Mouse (Mus musculus) left cerebral cortex, postnatal 10 days (tissue): ENCODE results near the gene Dnmt3l. TPM values are rescaled to one million over a fixed set of nuclear protein-coding genes. Genes with fewer than 3 reads are reported as not detected.
"Not testable (repeated sequence)": the region's sequence is repeated elsewhere in the genome, so short reads cannot be mapped to it uniquely, and the experiment has no call there.

Experiments
- DNase-seq, 2 experiments: peaks; one replicate each; pipeline ENCODE4 v3.0.0; 2021 to 2022; ENCODE audit warnings: low spot score in 2 of 2, mixed read lengths in 1 of 2; ENCODE audit errors: extremely low spot score in 1 of 2
- intact Hi-C: fragments of 180-260 bp; cut with DNase I; formaldehyde crosslinking; loops from one replicate; pipeline ENCODE4 v1.15.1; 2025
- total RNA-seq, 2 experiments: library from RNA; stranded (reverse); gene quantifications; 2 replicates each; pipeline ENCODE4 v1.2.3; 2021

The Dnmt3l gene
- total RNA-seq, 2 experiments from 2014 or later = 0.81 TPM; not detected in 1

- DNase-seq = no peak
- intact Hi-C loops = no loop called here
Measured at GRCm38 (mm10) chr10:78074151-78074550, 32.4 kb downstream of the Dnmt3l start.

DNA sequence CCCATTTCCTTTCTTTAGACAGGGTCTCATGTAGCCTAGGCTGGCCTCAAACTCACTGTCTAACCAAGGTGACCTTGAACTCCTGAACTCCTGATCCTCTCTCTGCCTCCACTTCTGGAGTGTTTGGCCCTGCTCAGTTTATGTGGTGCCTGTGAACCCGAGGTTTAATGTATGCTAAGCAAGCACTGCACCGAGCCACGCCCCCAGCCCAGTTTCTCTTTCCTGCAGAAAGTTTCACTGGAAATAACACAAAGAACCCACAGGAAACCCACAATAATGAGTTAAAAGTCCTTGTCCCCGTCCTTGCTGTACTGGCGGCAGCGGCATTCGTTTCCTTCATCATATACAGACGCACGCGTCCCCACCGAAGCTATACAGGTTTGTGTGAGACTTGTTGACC, 33.2 kb downstream of the Dnmt3l start:
- intact Hi-C loops = no loop called here
- no peak for DNase-seq

- DNase-seq = no peak
- intact Hi-C loops = no loop called here
Measured at GRCm38 (mm10) chr10:78077862-78078261, 36.1 kb downstream of the Dnmt3l start.

DNA sequence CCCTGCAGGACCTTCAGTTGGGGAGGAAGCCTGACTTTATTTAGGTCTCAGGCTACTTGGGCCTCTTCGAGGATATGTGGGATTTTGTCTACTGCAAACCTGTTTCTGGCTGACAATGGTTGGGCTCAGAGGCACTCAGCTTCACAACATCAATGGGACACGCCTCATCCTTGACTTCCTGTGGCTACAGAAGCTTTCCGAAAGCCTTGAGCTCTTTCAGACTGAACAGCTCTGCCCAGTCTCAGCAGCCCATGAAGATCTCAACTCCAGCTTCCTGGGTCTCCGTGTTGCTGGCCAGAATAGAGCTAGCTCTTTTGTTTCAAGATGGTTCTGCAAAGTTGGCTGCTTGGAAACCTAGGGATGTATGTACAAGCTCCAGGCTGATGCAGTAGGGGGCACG, 36.5 kb downstream of the Dnmt3l start:
- intact Hi-C loops = no loop called here
- DNase-seq = no peak

DNA sequence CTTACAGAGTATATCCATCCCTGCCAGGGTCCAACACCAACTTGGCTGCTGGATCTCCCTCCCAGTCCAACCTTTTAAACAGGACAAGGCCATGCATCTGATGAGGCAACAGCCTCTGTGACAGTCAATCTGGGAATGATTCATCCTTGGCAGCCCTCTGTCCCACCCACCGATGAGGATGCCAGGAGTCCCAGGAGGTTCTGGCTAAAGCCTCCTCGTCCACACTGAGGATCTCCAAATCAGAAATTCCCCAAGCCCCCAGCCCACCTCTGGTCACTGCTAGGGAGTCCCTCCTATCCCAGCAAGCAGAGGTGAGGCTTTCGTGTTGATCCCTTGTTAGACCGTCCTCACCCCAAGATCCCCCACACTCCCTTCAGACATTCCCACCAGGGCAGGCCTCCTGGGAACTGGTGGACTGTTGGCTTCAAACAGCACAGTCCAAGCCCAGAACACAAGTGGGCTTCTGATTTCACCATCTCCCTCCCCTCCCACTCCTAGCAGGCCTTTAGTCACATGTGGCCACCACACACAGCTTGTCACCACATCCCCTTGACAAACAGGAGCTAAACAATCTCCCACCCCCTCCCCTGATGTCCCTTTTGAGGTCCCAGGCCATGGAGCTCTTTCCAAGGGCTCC, 38.3 kb downstream of the Dnmt3l start:
- no peak for DNase-seq
- intact Hi-C loops = no loop called here

DNA sequence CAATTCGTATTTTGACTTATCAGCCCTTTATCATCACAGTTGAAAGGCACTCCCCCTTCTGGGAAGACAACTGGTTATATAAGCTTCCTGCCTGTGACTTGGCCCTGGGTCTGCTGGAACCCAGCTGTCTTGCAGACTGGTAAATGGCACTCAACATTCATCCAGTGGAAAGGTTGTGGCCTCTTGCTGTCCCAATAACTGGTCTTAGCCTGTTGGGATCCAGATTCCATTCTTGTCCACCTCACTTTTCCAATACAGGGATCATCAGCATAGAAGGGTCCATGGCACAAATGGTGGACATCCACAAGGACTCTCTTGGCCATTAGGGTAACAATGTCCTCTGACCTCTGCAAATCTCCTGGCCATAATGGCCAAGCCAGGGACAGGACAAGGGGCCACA, 42.3 kb downstream of the Dnmt3l start:
- intact Hi-C loops = no loop called here
- no peak for DNase-seq

DNA sequence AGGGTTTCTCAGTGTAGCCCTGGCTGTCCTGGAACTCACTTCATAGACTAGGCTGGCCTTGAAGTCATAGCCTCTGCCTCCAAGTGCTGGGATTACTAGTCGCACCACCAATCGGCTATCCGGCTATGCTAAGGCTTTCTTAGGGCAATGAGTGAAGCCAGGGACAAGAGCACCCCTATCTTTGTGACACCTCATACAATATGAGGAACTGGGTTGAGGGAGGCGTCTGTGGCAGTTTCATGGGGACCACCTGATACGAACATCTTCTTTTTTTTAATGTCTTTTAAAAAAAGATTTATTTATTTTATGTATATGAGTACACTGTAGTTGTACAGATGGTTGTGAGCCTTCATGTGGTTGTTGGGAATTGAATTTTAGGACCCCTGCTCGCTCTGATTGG, 44.0 kb downstream of the Dnmt3l start:
- intact Hi-C loops = no loop called here
- no peak for DNase-seq

- intact Hi-C loops = no loop called here
- DNase-seq = no peak
Measured at GRCm38 (mm10) chr10:78086444-78087061, 44.8 kb downstream of the Dnmt3l start.

- peak in 1 of 2 experiments; percentile 9 for DNase-seq
- intact Hi-C loops = no loop called here
Measured at GRCm38 (mm10) chr10:78087101-78087511, 45.4 kb downstream of the Dnmt3l start.

GRCm38 (mm10) chr10:78090246-78090645, 48.5 kb downstream of the Dnmt3l start:
- intact Hi-C loops = no loop called here

GRCm38 (mm10) chr10:78090706-78091491, 49.2 kb downstream of the Dnmt3l start:
- no peak for DNase-seq
- intact Hi-C loops = no loop called here

More at GRCm38 (mm10) chr10:78090246-78090645, 48.5 kb downstream of the Dnmt3l start:
- no peak for DNase-seq

DNA sequence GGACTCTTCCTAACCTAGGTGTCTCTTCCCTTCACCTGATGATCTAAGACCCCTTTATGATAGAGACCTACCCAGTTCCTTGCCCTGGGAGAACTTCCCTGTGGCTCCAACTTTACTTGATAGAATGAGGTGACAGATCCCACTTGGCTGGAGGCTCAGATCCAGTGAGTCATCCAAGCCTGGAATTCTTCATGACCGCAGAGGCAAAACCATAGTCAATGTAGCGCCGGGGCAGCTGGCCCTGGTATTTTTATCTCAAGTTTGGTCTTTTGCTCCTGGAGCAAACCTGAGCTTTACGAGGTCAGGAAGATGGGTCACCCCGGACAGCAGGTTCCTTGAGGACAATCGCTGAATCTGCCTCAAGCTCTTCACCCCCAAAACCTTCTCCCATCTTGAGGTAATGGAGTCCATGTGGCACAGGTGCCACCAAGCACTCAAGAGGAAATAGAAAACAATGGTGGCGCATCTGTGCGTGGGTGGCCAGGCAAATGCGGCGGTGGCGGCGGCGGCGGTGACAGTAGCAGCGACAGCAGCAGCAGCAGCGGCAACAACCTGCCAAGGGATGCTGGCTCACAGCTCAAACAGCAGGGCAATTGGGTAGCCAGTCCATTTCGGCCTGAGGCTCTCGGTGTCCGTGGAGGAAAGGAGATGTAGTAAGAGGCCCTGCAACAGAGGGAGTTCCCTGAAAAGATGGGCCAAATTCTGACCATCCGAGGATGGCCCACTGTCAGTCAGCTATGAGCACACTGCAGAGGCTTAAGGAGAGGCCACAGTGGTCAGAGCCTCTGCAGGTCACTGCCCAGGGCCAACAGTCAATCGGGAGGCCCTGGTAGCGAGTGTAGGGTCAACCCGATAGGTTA, 50.3 kb downstream of the Dnmt3l start:
- intact Hi-C loops = no loop called here
- DNase-seq = no peak

DNA sequence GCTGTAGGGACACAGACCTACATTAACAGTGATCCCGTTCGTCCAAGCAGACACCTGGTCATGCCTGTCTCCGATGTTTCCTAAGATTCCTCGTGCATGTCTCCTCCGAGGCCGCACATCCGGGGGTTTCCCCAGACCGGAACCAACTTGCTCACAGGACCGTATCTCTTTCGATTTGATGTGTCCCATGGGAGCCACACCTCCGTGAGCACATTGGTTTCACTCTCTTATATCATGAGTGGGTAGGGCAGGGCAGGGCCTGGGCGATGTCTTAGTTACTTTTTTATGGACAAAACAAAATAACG, 50.9 kb downstream of the Dnmt3l start:
- no peak for DNase-seq
- intact Hi-C loops = no loop called here

GRCm38 (mm10) chr10:78095221-78095620, 53.5 kb downstream of the Dnmt3l start:
- intact Hi-C loops = no loop called here

DNA sequence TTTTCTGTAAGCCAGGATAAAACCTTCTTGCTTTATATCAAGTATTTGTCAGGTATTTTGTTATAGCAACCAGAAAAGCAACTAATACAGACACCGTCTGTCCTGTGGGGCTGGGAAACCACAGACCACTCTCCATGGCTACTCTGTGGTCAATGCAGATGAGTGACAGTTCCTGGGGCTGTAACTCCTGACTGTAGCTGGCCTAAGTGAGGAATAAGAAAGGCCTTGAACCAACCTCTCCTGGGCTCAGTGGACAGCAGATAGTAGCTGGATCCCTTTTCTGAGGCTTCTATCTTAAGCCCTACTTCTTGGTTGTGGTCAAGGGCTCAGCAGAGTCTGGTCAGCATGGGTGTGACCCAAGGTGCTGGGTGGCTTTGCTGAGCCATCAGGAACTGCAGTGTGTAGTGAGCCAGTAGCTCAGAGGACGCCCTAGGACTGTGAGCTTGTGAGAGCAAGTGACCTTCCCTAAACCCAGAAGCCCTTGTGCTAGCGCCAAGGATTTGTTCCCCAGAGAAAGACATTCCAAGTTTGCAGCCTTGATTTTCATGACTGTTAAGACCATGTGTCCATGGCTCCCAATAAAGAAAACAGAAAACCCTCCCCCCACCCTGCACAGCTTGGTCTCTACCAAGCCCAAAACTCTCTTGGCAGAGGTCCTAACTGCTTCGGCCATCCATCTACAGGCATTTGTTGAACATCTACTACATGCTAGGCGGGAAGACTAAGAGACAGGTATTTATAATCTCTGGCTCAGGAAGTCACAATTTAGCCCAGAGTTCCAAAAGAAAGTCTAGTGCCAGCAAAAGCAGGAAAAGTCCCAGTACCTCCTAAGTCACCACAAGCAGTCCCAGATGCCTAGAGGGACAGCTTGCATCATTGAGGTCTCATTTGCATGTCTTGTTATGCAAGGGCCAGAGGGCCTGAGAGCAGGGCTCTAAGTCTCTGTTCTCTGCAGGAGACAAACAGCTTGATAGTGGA, 54.5 kb downstream of the Dnmt3l start:
- intact Hi-C loops = no loop called here
- DNase-seq = no peak

More at GRCm38 (mm10) chr10:78095221-78095620, 53.5 kb downstream of the Dnmt3l start:
- no peak for DNase-seq

GRCm38 (mm10) chr10:78099860-78100259, 58.1 kb downstream of the Dnmt3l start:
- DNase-seq, intact Hi-C loops: not testable (repeated sequence)

DNA sequence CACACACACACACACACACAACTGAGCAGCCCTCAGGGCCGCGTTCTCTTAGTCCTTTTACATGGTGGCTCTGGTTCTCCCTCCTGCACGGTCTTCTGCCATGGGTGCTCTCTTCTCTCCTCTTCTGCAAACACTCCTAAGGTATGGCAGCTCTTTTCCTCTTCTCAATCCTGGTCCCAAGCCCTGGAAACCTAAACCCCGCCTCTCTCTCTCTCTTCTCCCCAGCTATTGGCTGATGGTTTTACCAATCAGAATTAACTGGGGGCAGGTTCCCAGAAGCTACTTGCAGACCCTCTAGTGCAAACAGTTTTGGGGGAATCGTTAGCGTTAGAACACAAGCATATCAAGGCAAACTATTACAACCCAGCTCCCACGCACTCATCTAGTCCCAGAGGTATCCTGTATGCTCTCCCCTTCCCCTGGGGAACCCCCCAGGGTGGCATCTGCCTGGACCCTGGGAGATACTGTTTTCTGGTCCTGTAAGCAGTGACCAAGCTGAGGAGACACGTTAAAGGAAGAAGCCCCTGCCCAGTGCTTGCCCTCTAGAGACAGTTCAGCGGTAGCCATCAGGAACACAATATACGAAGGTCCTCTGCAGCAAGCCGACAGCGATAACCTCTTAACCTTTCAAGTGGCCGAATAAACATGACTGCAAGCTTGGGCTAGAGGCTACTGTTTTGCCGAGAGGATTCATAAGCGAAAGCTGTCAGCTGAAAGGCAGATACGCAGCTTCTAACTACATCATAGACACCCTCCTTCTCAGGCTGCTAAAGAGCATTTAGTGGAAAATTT, 59.4 kb downstream of the Dnmt3l start:
- intact Hi-C loops = no loop called here
- DNase-seq = no peak
